ENCODE assay signal across 11 mouse cellular contexts in genomic region chr3:121646364-121647048, GRCm38 (mm10). TPM values are rescaled to one million over a fixed set of nuclear protein-coding genes. Genes with fewer than 3 reads are reported as not detected.
DNase-seq lines count a peak whose midpoint lies in the region; ATAC-seq and TF ChIP-seq lines count a peak whose summit lies in the region.
"Had no signal": no experiment of that assay in that cellular context is flagged by ENCODE, and none has a peak within 500 bp of the region (broad histone marks: within the 10 kb centered on the region; RNA-seq: fewer than 3 reads in every experiment).

No protein-coding gene starts in this region.

- ATAC-seq in embryonic facial prominence, embryonic 11.5 days (replicated peaks; ENCODE audit: insufficient number of reproducible peaks, low FRiP score, low TSS enrichment, low read depth) = no peak
- ATAC-seq: midbrain, embryonic 16.5 days had no signal

- H3K9ac ChIP-seq in heart, adult 2 months (ENCODE audit: low read depth, low read length) = no peak overlapping the region
- no peak overlapping the region for H3K9ac ChIP-seq in embryonic facial prominence, embryonic 11.5 days (replicated peaks; ENCODE audit: low read length)
- H3K9ac ChIP-seq: hindbrain, embryonic 14.5 days had no signal

- H3K27me3 ChIP-seq in heart, adult 2 months (ENCODE audit: control insufficient read depth, insufficient read depth, low read length) = no peaks in the 10 kb centered on the region
- no peaks in the 10 kb centered on the region for H3K27me3 ChIP-seq in embryonic facial prominence, embryonic 11.5 days (ENCODE audit: control insufficient read depth, insufficient read depth, low read length)
- no peaks in the 10 kb centered on the region for H3K27me3 ChIP-seq in thymus, adult 2 months (ENCODE audit: control insufficient read depth, insufficient read depth, low read length)

- no peak for TF ChIP-seq CTCF in heart, adult 2 months (IDR thresholded peaks at IDR 0.05)
- no peak for TF ChIP-seq CTCF in thymus, adult 2 months (IDR thresholded peaks at IDR 0.05; ENCODE audit: borderline replicate concordance, control insufficient read depth, extremely low read depth, insufficient read depth, low read length, poor library complexity)

- no peak overlapping the region for H3K4me2 ChIP-seq in embryonic facial prominence, embryonic 11.5 days (ENCODE audit: low read depth, low read length)
- H3K4me2 ChIP-seq: hindbrain, embryonic 14.5 days had no signal

- TF ChIP-seq POLR2A in heart, adult 2 months (IDR thresholded peaks at IDR 0.05; ENCODE audit: insufficient read depth, low read depth, low read length) = no peak
- TF ChIP-seq POLR2A in thymus, adult 2 months (IDR thresholded peaks at IDR 0.05; ENCODE audit: control insufficient read depth, extremely low read depth, insufficient read depth, low read length, poor library complexity) = no peak

- no peaks in the 10 kb centered on the region for H3K79me2 ChIP-seq in heart, adult 2 months (replicated peaks; ENCODE audit: control insufficient read depth, insufficient read depth, low read length)

- H3K4me3 ChIP-seq in heart, adult 2 months = no peak overlapping the region
- H3K4me3 ChIP-seq in embryonic facial prominence, embryonic 11.5 days (ENCODE audit: low read depth, low read length) = no peak overlapping the region
- H3K4me3 ChIP-seq in thymus, adult 2 months (ENCODE audit: control insufficient read depth, insufficient read depth, low read length) = no peak overlapping the region

- no peaks in the 10 kb centered on the region for H3K9me3 ChIP-seq in embryonic facial prominence, embryonic 11.5 days (replicated peaks; ENCODE audit: control insufficient read depth, low read length)

- peaks cover 9% of the 10 kb centered on the region for H3K4me1 ChIP-seq in heart, adult 2 months (ENCODE audit: control insufficient read depth, insufficient read depth, low read length)
- no peaks in the 10 kb centered on the region for H3K4me1 ChIP-seq in embryonic facial prominence, embryonic 11.5 days (ENCODE audit: control insufficient read depth, insufficient read depth, low read length)
- no peaks in the 10 kb centered on the region for H3K4me1 ChIP-seq in thymus, adult 2 months (replicated peaks; ENCODE audit: control insufficient read depth, insufficient read depth, low read length)

- no peaks in the 10 kb centered on the region for H3K36me3 ChIP-seq in heart, adult 2 months (ENCODE audit: control insufficient read depth, insufficient read depth, low read length)
- no peaks in the 10 kb centered on the region for H3K36me3 ChIP-seq in embryonic facial prominence, embryonic 11.5 days (replicated peaks; ENCODE audit: control insufficient read depth, insufficient read depth, low read depth, low read length)
- H3K36me3 ChIP-seq in thymus, adult 2 months (ENCODE audit: control insufficient read depth, insufficient read depth, low read length) = no peaks in the 10 kb centered on the region

- DNase-seq in heart, adult 2 months = peak in 1 of 2 experiments; percentile 33
- DNase-seq in heart, postnatal 25 days (ENCODE audit: low spot score) = no peak
- DNase-seq in embryonic facial prominence, embryonic 11.5 days (ENCODE audit: low spot score) = peak; percentile 30
- DNase-seq in kidney, adult 9 months = peak; percentile 86
- DNase-seq in lung, postnatal 4 days = peak; percentile 29 to 57
- DNase-seq in right cerebral cortex, adult 18-20 months = no peak
- no peak for DNase-seq in right cerebral cortex, postnatal 10 days (ENCODE audit: low spot score in 2 of 2)
- no peak for DNase-seq in thymus, adult 2 months
- DNase-seq: cerebellum, postnatal 36 days had no signal

- intact Hi-C loops in heart, adult 2 months (cut with DNase I) = no loop called here
- intact Hi-C loops in heart, postnatal 25 days (cut with DNase I) = no loop called here

- peak overlapping the region; percentile 24; the same call in 1 of the 2 replicates for H3K27ac ChIP-seq in heart, adult 2 months
- H3K27ac ChIP-seq in embryonic facial prominence, embryonic 11.5 days (replicated peaks; ENCODE audit: low read depth, low read length) = no peak overlapping the region
- no peak overlapping the region for H3K27ac ChIP-seq in thymus, adult 2 months (ENCODE audit: control insufficient read depth, insufficient read depth, low read length)
- H3K27ac ChIP-seq: hindbrain, embryonic 14.5 days had no signal

- TF ChIP-seq EP300 in heart, adult 2 months (IDR thresholded peaks at IDR 0.05; ENCODE audit: insufficient read depth, low read depth, low read length) = no peak

- 53% methylated on average over 9 of the region's 9 CpGs for WGBS in heart, adult 2 months
- WGBS in embryonic facial prominence, embryonic 11.5 days = 48% methylated on average over 9 of the region's 9 CpGs
- 86% methylated on average over 9 of the region's 9 CpGs for WGBS in thymus, adult 2 months

RNA-seq across cellular contexts. Expression of gene 4930432M17Rik, which starts 24.1 kb away (rescaled TPM):
- not detected for total RNA-seq in heart, adult 2 months (2021)
- not detected in 2 replicates for polyA plus RNA-seq in heart, adult 2 months (2012; rRNA removed)
- not detected for total RNA-seq in heart, postnatal 25 days (2021)
- polyA plus RNA-seq in embryonic facial prominence, embryonic 11.5 days (2014; fragmentation: Nextera tagmentation; extraction: Ambion mirVana) = not detected in 2 replicates
- not detected in 2 replicates for polyA plus RNA-seq in thymus, adult 2 months (2012; rRNA removed)
- polyA plus RNA-seq: hindbrain, embryonic 14.5 days; midbrain, embryonic 16.5 days had no signal

Comparison
In these comparisons a context has a peak if more than half of its experiments do, and no peak if none do; other contexts are left out.
1. DNase-seq: peak in embryonic facial prominence, embryonic 11.5 days (single experiment), kidney, adult 9 months (single experiment) and lung, postnatal 4 days (2 of 2); none in heart, postnatal 25 days (single experiment), right cerebral cortex, adult 18-20 months (single experiment), right cerebral cortex, postnatal 10 days (0 of 2) and thymus, adult 2 months (single experiment).